Mouse (Mus musculus) neural tube, embryonic 11.5 days (tissue): Measurements from ENCODE around the gene Cggbp1. TPM values are rescaled to one million over a fixed set of nuclear protein-coding genes. Genes with fewer than 3 reads are reported as not detected.

Source experiments
- ATAC-seq: fragments of 200-750 bp; cut with Nextera tagmentation; 2 replicates; pipeline ENCODE4 v1.8.0; 2017; ENCODE audit warnings: moderate number of reproducible peaks, mild to moderate bottlenecking, moderate TSS enrichment, moderate library complexity; ENCODE audit not compliant: insufficient read depth, low FRiP score, low TSS enrichment
- DNase-seq: peaks from one replicate; pipeline ENCODE4 v3.0.0-alpha.2; 2015; ENCODE audit warnings: low spot score
- H3K27ac ChIP-seq: fragments of 300-500 bp; sonication (generic); 2 replicates; pipeline ENCODE4 v1.5.1; 2014; ENCODE audit warnings: low read depth, mild to moderate bottlenecking, low read length
- H3K27me3 ChIP-seq: fragments of 300-500 bp; sonication (generic); 2 replicates; pipeline ENCODE4 v1.6.1; 2014; ENCODE audit warnings: mild to moderate bottlenecking, low read length, mixed read lengths; ENCODE audit not compliant: control insufficient read depth, insufficient read depth
- H3K36me3 ChIP-seq: fragments of 300-500 bp; sonication (generic); 2 replicates; pipeline ENCODE4 v1.6.1; 2014; ENCODE audit warnings: mild to moderate bottlenecking, low read length, moderate library complexity, mixed read lengths; ENCODE audit not compliant: control insufficient read depth, insufficient read depth
- H3K4me1 ChIP-seq: fragments of 300-500 bp; sonication (generic); 2 replicates; pipeline ENCODE4 v1.6.1; 2014; ENCODE audit warnings: low read length, mixed read lengths; ENCODE audit not compliant: control insufficient read depth, insufficient read depth
- H3K4me2 ChIP-seq: fragments of 300-500 bp; sonication (generic); 2 replicates; pipeline ENCODE4 v1.6.1; 2014; ENCODE audit warnings: low read depth, mild to moderate bottlenecking, moderate library complexity
- H3K4me3 ChIP-seq: fragments of 300-500 bp; sonication (generic); 2 replicates; pipeline ENCODE4 v1.5.1; 2014; ENCODE audit warnings: low read depth, low read length
- H3K9ac ChIP-seq: fragments of 300-500 bp; sonication (generic); 2 replicates; pipeline ENCODE4 v1.6.1; 2014; ENCODE audit warnings: mild to moderate bottlenecking, low read length
- H3K9me3 ChIP-seq: fragments of 300-500 bp; sonication (generic); 2 replicates; pipeline ENCODE4 v1.6.1; 2016; ENCODE audit warnings: low read length; ENCODE audit not compliant: control insufficient read depth
- WGBS: fragments of 180-500 bp; shearing (Covaris S2); extraction: QIAGEN DNeasy Blood & Tissue Kit; methylation state at CpG from one replicate; pipeline ENCODE4 v1.1.7; 2014; 5-methylcytosine and 5-hydroxymethylcytosine counted together
- polyA plus RNA-seq: library from polyadenylated mRNA; unstranded; fragments of >200 nt; fragmentation: Nextera tagmentation; extraction: Ambion mirVana; gene quantifications from 2 replicates; pipeline ENCODE4 v1.2.1, GENCODE M21; 2014

Gene Cggbp1
- polyA plus RNA-seq: 126 and 129 TPM in 2 replicates

DNA sequence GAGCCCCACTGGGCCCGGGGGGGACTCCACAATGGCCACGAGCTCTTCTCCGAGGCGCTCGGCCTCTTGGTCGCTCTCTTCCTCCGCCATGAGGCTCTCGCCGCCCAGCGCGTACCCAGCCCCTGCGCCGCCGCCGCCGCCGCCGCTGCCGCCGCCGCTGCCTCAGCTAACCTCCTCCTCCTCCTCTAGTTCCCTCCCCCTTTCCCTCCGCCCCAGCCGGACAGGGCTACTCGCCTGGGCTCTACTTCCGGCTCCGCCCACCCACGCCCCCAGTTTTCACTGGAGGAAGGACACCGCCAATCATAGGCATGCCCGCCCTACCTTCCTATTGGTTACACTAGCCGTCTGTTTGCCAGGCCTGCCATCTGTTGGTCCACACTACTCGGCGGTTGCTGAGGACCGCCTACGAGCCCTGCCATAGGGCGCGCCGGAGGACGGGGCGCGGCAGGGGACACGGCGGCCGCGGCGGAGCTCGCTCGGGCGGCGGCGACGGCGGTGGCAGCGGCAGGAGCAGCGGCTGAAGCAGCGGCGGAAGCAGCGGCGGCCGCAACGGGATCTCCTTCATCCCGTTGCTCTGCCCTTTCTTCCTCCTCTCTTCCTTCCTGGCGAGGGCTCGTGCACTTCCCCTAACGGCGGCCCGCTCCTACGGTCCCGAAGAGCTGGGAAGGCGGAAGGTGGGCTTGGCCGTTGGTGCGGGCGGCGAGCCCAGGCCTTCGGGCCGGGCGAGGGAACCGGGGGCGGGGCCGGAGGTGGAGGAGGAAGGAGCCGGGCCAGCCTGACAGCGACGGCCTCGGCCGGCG is at the start of gene Cggbp1, which contains the start of gene Zfp654:
Gene Cggbp1, plus strand, starts transcription at position 434 of the 800 bp plus-strand sequence.
Gene Zfp654, minus strand, starts transcription at position 90 of the 800 bp plus-strand sequence.
- Histone ChIP-seq H3K4me2 (peak within 1 kb of the TSS; percentile 78), H3K9me3 (no peaks in the 10 kb centered on the region), H3K4me1 (peaks cover 11% of the 10 kb centered on the region), H3K27ac (peak within 1 kb of the TSS; percentile 93), H3K36me3 (0 out of 2 replicates have a peak, but pooled peaks cover 3% of the 10 kb centered on the region), H3K9ac (peak within 1 kb of the TSS; percentile 89), H3K27me3 (no peaks in the 10 kb centered on the region), H3K4me3 (peak within 1 kb of the TSS; percentile 92)
- under 1% methylated on average over 62 of the region's 85 CpGs for WGBS
- ATAC-seq: peak; percentile 99
- peak; percentile 99 for DNase-seq

DNA sequence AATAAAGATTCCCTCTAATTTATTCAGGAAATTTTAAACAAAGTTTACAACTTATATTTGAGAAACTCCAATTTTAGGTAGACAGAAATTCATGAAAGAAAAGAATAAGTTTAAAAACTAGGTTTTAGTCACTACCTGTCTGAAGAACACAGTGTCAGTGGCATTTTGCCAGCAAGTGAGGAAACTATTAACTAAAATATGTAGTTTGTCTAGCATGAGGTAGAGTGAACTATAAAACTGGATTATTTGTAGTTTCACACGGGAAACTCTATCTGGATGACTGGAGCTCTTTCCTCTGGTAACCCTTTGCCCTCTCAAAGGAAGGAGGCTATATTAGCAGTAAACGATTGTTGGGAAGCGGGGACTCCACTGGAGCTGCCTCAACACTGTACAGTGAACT is 48.8 kb upstream of the Cggbp1 start:
- 96% methylated on average over 3 of the region's 3 CpGs for WGBS
- ATAC-seq (no peak), DNase-seq (no peak)
- H3K36me3 ChIP-seq: no peaks in the 10 kb centered on the region
- no peaks in the 10 kb centered on the region for H3K27me3 ChIP-seq
- H3K4me1 ChIP-seq: no peaks in the 10 kb centered on the region
- no peak overlapping the region for H3K9ac ChIP-seq
- no peak overlapping the region for H3K4me2 ChIP-seq
- no peak overlapping the region for H3K27ac ChIP-seq
- no peaks in the 10 kb centered on the region for H3K9me3 ChIP-seq
- H3K4me3 ChIP-seq: no peak overlapping the region

DNA sequence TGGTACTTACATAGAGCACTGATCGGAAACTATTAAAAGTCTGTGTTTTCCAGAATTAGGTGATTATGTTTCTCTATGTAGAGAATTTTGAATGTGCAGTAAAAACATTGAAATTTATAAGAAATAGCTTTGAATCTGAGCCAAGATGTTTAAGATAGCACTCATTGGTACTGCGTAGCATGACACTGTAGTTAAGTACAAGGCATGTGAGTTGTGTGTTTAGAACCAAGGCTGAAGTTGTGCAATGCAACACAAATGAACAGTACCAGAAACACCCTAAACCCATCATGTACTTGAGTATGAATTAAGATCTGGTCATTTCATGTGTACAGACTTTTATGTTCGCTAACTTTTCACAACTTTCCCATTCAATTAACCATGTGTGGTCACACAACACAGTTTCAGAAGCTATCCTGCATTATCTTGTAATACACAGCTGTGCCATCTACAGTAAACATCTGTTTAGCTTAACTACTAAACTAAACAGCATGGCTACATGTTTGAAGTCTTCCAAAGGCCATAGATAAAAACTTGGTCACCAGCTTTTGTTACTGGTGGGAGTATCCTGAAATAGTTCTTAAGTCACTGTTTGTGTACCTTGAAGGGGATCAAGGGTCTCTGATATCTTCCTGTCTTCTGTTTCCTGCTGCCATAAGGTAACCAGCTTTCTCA is 34.6 kb upstream of the Cggbp1 start:
- Histone ChIP-seq H3K9ac (no peak overlapping the region), H3K4me3 (no peak overlapping the region), H3K27ac (no peak overlapping the region), H3K4me2 (no peak overlapping the region), H3K9me3 (no peaks in the 10 kb centered on the region), H3K4me1 (no peaks in the 10 kb centered on the region), H3K36me3 (no peaks in the 10 kb centered on the region), H3K27me3 (no peaks in the 10 kb centered on the region)
- DNase-seq (no peak), ATAC-seq (no peak)
- 97% methylated on average over 3 of the region's 3 CpGs for WGBS

DNA sequence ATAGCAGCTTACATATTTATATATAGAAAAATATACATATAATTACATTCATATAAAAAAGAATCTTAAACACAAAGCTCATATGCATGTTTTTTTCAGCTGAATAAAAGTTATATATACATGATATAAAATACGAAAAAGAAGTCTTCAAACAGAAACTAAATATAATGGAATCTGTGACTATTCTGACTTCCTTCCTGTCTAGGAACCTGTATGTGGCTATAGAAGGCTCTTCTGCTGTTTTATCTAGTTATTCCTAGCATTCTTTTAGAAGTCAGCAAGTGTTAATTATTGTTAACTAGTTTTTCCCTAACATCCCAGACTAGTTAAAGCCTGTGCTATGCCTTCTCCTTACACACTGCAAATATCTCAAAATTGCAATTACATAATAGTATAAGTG is 27.9 kb upstream of the Cggbp1 start:
- Histone ChIP-seq H3K4me1 (no peaks in the 10 kb centered on the region), H3K9ac (no peak overlapping the region), H3K9me3 (no peaks in the 10 kb centered on the region), H3K4me3 (no peak overlapping the region), H3K27me3 (no peaks in the 10 kb centered on the region), H3K4me2 (no peak overlapping the region), H3K27ac (no peak overlapping the region), H3K36me3 (no peaks in the 10 kb centered on the region)
- no peak for ATAC-seq
- no peak for DNase-seq
- 92% methylated on average over 1 of the region's 1 CpGs for WGBS

DNA sequence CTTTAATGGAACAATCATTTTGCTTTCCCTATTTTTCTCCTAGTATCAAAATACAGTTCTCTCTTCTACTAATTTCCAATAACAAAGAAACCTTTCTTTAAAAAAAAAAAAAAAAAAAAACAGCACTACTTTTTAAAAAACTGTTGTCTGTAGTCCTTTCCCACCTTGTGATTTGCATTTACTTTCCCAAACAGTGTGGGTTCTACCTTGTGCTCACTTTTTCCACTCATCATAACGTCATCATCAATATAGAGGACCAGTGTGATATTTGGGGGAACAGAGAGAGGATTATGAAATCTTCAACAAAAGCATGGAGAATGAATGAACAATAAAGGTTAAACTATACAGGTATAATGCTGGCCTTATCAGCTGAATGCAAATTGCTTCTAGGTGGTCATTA is 27.3 kb upstream of the Cggbp1 start:
- no peaks in the 10 kb centered on the region for H3K4me1 ChIP-seq
- no peaks in the 10 kb centered on the region for H3K27me3 ChIP-seq
- no peak for DNase-seq
- no peaks in the 10 kb centered on the region for H3K9me3 ChIP-seq
- ATAC-seq: no peak
- 93% methylated on average over 1 of the region's 1 CpGs for WGBS
- H3K4me3 ChIP-seq: no peak overlapping the region
- H3K36me3 ChIP-seq: no peaks in the 10 kb centered on the region
- H3K9ac ChIP-seq: no peak overlapping the region
- H3K4me2 ChIP-seq: no peak overlapping the region
- no peak overlapping the region for H3K27ac ChIP-seq

DNA sequence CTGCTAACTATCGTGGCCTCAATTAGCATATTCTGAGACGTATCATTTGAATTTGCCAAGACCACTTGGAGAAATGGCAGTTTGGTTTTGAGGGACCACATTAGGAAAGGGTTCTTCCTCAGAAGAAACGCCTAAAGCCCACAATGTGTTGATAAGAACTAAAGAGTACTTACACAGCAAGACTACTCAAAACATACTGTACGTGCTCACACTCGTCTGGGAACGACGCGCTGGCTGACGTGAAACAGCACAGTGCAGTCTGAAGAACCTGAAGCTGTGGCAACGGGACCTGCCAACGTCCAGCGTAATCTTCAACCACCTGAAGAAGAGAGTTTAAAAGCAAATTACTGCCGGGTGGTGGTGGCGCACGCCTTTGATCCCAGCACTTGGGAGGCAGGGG is 21.5 kb upstream of the Cggbp1 start:
- Histone ChIP-seq H3K4me1 (no peaks in the 10 kb centered on the region), H3K4me2 (no peak overlapping the region), H3K9me3 (no peaks in the 10 kb centered on the region), H3K36me3 (no peaks in the 10 kb centered on the region), H3K27ac (no peak overlapping the region), H3K9ac (no peak overlapping the region), H3K27me3 (no peaks in the 10 kb centered on the region), H3K4me3 (no peak overlapping the region)
- ATAC-seq: no peak
- DNase-seq: no peak
- 94% methylated on average over 15 of the region's 15 CpGs for WGBS

DNA sequence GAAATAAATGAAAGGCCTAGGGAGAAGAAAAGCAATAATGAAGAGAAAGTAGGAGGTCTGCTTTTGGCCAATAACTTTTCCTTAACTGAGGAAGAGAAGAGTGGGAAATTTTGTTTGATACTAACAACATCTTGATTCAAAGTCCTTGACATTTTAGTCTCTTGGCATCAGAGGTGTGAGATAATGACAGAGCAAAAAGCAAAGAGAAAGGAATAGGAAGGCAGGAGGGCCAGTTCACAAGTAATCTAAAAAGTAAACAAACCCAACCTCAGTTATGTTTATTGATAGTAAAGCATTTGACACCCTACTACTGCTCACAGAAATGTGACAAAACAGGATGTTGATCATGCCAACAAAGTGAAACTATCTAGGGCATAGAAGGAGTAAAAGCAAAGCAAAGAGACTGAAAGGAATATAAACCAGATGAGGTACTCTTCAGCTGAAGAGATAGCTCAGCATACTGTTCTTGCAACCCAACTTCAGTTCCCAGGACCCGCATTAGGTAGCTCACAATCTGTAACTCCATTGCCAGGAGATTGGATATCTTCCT is 15.7 kb upstream of the Cggbp1 start:
- H3K9ac ChIP-seq: no peak overlapping the region
- WGBS: 62% methylated on average over 1 of the region's 1 CpGs
- H3K36me3 ChIP-seq: no peaks in the 10 kb centered on the region
- no peak overlapping the region for H3K4me3 ChIP-seq
- no peaks in the 10 kb centered on the region for H3K27me3 ChIP-seq
- no peak for DNase-seq
- no peaks in the 10 kb centered on the region for H3K4me1 ChIP-seq
- no peaks in the 10 kb centered on the region for H3K9me3 ChIP-seq
- no peak overlapping the region for H3K27ac ChIP-seq
- ATAC-seq: no peak
- H3K4me2 ChIP-seq: no peak overlapping the region

DNA sequence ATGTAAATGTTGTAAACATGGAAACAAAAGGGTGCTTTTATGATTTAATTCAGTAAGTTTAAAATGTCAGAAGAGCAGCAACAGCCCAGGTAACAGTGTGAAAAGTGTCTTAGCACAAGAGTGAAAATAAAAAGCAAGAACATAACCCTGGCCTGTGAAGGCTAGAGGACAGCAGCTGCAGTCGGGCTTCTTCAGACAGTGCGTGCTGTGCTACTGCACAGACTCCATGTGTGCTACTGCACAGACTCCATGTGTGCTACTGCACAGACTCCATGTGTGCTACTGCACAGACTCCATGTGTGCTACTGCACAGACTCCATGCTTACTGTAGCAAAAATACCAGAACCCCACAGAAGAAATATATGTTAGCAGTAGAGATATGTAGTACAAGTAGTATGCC is 15.1 kb upstream of the Cggbp1 start:
- WGBS: 83% methylated on average over 2 of the region's 2 CpGs

More for the DNA sequence above, 15.1 kb upstream of the Cggbp1 start:
- no peak overlapping the region for H3K27ac ChIP-seq
- H3K9ac ChIP-seq: no peak overlapping the region
- H3K4me2 ChIP-seq: no peak overlapping the region
- no peaks in the 10 kb centered on the region for H3K4me1 ChIP-seq
- no peaks in the 10 kb centered on the region for H3K36me3 ChIP-seq
- H3K27me3 ChIP-seq: no peaks in the 10 kb centered on the region
- H3K4me3 ChIP-seq: no peak overlapping the region
- ATAC-seq (no peak), DNase-seq (no peak)
- no peaks in the 10 kb centered on the region for H3K9me3 ChIP-seq
